Mouse (Mus musculus) urinary bladder, postnatal 10 days (tissue): ENCODE data around the gene Rac1.
A peak's percentile ranks its signal among the peaks of the same experiment; 100 is the strongest.

Experiments
- DNase-seq: peaks from one replicate; pipeline ENCODE4 v3.0.0; 2022; ENCODE audit warnings: low spot score

The Rac1 gene

GRCm38 (mm10) chr5:143493163-143493562 lies 34.7 kb downstream of the Rac1 start:
- DNase-seq = no peak

- DNase-seq = no peak
These were observed 36.1 kb downstream of the Rac1 start for GRCm38 (mm10) chr5:143491736-143492135.

GRCm38 (mm10) chr5:143489749-143490342 lies 38.0 kb downstream of the Rac1 start:
- no peak for DNase-seq

- DNase-seq = no peak
These were observed 39.8 kb downstream of the Rac1 start for GRCm38 (mm10) chr5:143487998-143488397.

- no peak for DNase-seq
These were observed 40.6 kb downstream of the Rac1 start for GRCm38 (mm10) chr5:143487193-143487592.

- DNase-seq = no peak
These were observed 42.9 kb downstream of the Rac1 start for GRCm38 (mm10) chr5:143484955-143485354.

GRCm38 (mm10) chr5:143477901-143478300 lies 49.9 kb downstream of the Rac1 start:
- no peak for DNase-seq

- DNase-seq = no peak
These were observed 51.8 kb downstream of the Rac1 start for GRCm38 (mm10) chr5:143476013-143476412.

GRCm38 (mm10) chr5:143475153-143475844 lies 52.5 kb downstream of the Rac1 start:
- no peak for DNase-seq

- no peak for DNase-seq
These were observed 55.8 kb downstream of the Rac1 start for GRCm38 (mm10) chr5:143471953-143472618.

- DNase-seq = no peak
These were observed 56.7 kb downstream of the Rac1 start for GRCm38 (mm10) chr5:143471165-143471546.

GRCm38 (mm10) chr5:143470421-143471164 lies 57.2 kb downstream of the Rac1 start:
- no peak for DNase-seq

GRCm38 (mm10) chr5:143469628-143470027 lies 58.2 kb downstream of the Rac1 start:
- no peak for DNase-seq

GRCm38 (mm10) chr5:143467931-143468330 lies 59.9 kb downstream of the Rac1 start:
- DNase-seq = no peak

GRCm38 (mm10) chr5:143466891-143467669 lies 60.8 kb downstream of the Rac1 start:
- DNase-seq = no peak

GRCm38 (mm10) chr5:143465156-143466085 lies 62.4 kb downstream of the Rac1 start:
- DNase-seq = no peak

GRCm38 (mm10) chr5:143464757-143465118 lies 63.1 kb downstream of the Rac1 start:
- no peak for DNase-seq

GRCm38 (mm10) chr5:143464100-143464756 lies 63.6 kb downstream of the Rac1 start, which contains the start of gene Daglb:
Daglb (plus strand) TSS chr5:143464584.
- DNase-seq = peak; percentile 40

GRCm38 (mm10) chr5:143463671-143464070 lies 64.2 kb downstream of the Rac1 start:
- no peak for DNase-seq
